ENCODE assay signal across 18 mouse cellular contexts in genomic region chr13:32040822-32041221, GRCm38 (mm10).
"Had no signal": no experiment of that assay in that cellular context is flagged by ENCODE, and none has a peak within 500 bp of the region (broad histone marks: within the 10 kb centered on the region; RNA-seq: fewer than 3 reads in every experiment).

No protein-coding gene starts in this region.

- H3K27ac ChIP-seq: kidney, postnatal 0 days; layer of hippocampus, adult 2 months; limb, embryonic 10.5 days; limb, embryonic 13.5 days; lung, embryonic 15.5 days had no signal

- H3K9me3 ChIP-seq: limb, embryonic 10.5 days; limb, embryonic 13.5 days; lung, embryonic 15.5 days had no signal

- H3K9ac ChIP-seq: limb, embryonic 13.5 days; lung, embryonic 15.5 days had no signal

- H3K4me1 ChIP-seq: lung, embryonic 15.5 days had no signal

- H3K4me3 ChIP-seq: layer of hippocampus, adult 2 months; limb, embryonic 10.5 days; limb, embryonic 13.5 days; lung, embryonic 15.5 days had no signal

- H3K4me2 ChIP-seq: limb, embryonic 13.5 days; lung, embryonic 15.5 days; midbrain, embryonic 11.5 days had no signal

- DNase-seq: kidney, adult 2 months; kidney, postnatal 25 days; layer of hippocampus, adult 9-11 months; liver; lung, adult 18-20 months; lung, postnatal 10 days; lung, postnatal 36 days; midbrain, embryonic 14.5 days; thymus, adult 2 months; thymus, postnatal 14 days; thymus, postnatal 4 days had no signal

- ATAC-seq: intestine, postnatal 0 days had no signal

- H3K36me3 ChIP-seq: limb, embryonic 10.5 days; limb, embryonic 13.5 days; lung, embryonic 15.5 days had no signal
